Mouse (Mus musculus): ENCODE data around the gene Hyls1. TPM values are rescaled to one million over a fixed set of nuclear protein-coding genes. Genes with fewer than 3 reads are reported as not detected.
"Not testable (repeated sequence)": the region's sequence is repeated elsewhere in the genome, so short reads cannot be mapped to it uniquely, and the experiment has no call there.

Hyls1 gene
- total RNA-seq (2022) = 10 to 100 TPM; 14.8 to 16.2 (median 15.3) TPM

GRCm38 (mm10) chr9:35569571-35570534 is at the start of gene Hyls1, which contains the start of gene Pate2:
Gene Hyls1, minus strand, starts transcription at chr9:35570398.
Gene Pate2, plus strand, starts transcription at chr9:35570284.
- DNase-seq (ENCODE audit: low spot score in 2 of 2) = peak; percentile 91 to 94

- not testable (repeated sequence) for DNase-seq (ENCODE audit: low spot score in 2 of 2)
Observed at GRCm38 (mm10) chr9:35616784-35617183, 46.6 kb upstream of the Hyls1 start.

GRCm38 (mm10) chr9:35614005-35614404 is 43.8 kb upstream of the Hyls1 start:
- DNase-seq (ENCODE audit: low spot score in 2 of 2) = no peak

DNA sequence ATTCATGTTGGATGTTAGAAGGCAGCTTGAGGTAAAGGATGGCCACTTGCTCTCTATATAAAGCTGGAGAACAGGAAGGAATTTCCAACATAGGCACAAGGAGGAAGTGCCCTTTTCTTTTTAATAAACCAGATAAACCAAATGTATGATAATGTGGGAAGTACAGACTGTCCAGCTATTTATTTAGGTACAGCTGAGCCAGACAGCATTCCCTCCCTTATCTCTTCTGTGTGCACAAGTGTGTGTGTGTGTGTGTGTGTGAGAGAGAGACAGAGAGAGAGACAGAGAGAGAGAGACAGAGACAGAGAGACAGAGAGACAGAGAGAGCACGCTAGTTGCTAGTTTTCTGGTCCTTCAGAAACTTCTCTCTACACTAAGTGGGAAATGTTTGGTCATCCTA is 41.6 kb upstream of the Hyls1 start, which contains the start of gene Pate4:
Gene Pate4, minus strand, starts transcription at position 101 of the 400 bp plus-strand sequence.
- no peak for DNase-seq (ENCODE audit: low spot score in 2 of 2)

DNA sequence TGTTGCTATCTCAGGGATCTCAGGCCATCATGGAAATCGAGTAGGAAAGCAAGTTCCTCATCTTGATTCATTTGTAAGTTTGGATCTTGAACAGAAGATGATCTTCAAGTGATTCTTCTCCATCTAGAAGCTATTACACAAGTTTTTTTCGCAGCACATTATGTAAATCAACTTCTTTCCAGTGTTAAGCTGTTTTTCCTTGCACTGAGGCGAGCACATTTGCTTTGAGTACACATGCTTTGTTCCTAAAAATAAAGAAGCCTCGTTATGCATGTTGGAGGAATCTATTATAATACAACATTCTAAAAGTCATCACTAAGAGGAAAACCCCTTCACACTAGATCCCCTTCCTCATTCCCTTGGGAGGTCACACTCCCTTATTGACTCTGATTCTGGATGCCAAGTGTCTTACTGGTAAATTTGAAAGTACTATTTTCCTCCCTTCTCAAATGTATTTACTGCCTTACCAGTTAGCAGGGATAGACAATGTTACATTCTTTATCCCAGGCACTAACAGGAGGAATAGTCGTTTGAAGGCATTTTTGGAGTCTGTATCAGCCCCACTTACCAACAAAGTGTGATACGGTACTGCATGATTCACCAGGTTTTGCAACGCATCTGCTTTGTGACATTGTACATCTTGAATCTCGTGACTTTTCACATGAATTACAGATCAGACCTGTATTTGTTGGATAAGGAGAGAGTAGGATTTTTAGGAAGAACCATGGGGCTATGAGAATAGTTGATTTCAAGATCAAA is 37.6 kb upstream of the Hyls1 start:
- no peak for DNase-seq (ENCODE audit: low spot score in 2 of 2)

DNA sequence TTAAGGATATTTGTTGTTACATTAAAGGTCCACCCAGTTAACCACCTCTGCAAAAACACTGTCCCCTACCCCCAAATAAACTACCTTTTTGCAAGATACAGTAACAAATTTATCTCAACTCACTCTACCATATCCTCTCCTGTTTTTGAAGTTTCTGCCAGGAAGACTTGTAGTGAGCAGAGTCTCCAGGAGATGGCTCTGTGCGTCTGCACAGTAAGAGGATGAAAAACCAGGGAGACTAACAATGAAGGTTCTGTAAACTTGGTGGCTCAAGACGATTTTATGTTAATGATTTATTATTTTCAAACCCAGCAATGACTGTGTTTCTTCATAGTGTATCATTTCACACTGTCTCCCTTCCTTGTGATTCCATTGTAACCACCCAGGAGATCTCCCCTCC is 22.7 kb upstream of the Hyls1 start:
- DNase-seq (ENCODE audit: low spot score in 2 of 2) = no peak

DNA sequence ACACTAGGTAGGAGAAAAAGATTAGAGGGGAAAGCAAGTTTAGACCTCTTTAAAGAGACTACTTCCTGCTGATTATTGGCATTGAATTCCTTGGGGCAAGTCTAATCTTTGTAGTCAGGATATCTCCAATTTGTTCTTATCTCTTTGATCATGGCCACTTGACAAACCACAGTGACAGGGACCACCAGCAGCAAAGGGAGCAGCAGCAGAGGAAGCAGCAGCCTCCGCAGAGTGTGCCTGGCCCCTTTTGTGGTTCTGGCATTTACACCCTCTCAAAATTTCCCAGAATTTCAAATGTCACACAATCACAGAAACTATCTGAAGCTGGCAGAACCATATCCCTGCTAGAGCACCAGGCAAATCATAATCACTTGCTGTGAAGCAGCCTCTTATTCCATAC is 17.5 kb upstream of the Hyls1 start:
- DNase-seq (ENCODE audit: low spot score in 2 of 2) = no peak

- DNase-seq (ENCODE audit: low spot score in 2 of 2) = no peak
Observed at GRCm38 (mm10) chr9:35574416-35574815, 4.2 kb upstream of the Hyls1 start.

DNA sequence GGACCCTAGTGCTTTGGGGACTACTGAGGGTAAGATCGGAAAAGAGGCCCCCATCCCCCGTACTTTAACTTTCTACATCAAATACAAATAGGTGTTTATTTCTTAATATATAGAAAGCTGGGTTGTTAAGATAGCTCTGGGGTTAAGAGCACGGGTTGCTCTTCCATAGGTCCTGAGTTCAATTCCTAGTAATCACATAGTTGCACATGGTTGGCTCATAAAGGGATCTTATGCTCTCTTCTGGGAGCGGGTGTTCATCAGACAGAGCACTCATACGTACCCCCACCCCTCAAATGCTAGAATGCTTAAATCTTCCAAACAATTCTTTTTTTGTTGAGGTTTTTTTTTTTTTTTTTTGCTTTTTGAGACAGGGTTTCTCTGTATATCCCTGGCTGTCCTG is 465 bp upstream of the Hyls1 start:
- no peak for DNase-seq (ENCODE audit: low spot score in 2 of 2)

GRCm38 (mm10) chr9:35567995-35568394 is 2.2 kb downstream of the Hyls1 start:
- no peak for DNase-seq (ENCODE audit: low spot score in 2 of 2)

GRCm38 (mm10) chr9:35564536-35565240 is 5.5 kb downstream of the Hyls1 start:
- DNase-seq (ENCODE audit: low spot score in 2 of 2) = no peak

DNA sequence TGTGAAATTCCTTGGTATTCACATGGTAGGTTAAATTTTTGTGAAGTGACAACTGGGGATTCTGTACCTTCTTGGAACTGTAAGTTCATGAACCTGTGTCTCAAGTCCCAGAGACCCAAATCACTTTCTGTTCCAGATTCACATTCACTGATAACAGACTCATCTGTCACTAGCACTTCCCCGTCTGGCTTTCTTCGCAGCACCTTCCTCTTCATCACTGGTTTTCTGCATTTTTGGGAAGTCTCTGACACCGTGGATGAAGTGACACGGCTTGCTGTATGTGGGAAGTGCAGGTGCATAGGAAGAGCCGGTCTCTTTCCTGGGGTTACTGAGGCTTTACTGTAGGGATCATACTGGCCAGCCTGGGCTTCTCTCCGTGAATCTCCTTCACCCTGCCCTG is 8.6 kb downstream of the Hyls1 start:
- DNase-seq (ENCODE audit: low spot score in 2 of 2) = no peak

DNA sequence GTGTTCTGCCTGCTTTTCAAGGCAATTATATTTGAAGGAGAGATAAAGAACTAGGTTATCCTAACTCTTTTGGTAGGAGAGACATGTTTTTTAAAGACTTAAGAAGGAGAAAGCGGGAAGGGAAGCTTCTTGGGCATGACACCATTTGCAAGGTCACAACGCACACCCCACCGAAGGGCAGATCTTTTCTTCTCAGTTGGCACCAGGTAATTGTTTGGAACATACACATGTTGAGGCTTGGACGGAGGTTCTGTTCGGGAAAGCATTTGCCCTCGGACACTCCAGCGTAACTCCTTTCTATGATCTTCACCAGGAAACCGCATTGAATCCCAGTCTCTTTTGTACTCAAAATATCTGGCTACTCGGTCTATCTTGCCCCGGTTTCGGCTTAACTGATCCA is 9.1 kb downstream of the Hyls1 start:
- no peak for DNase-seq (ENCODE audit: low spot score in 2 of 2)

GRCm38 (mm10) chr9:35559009-35559890 is 10.9 kb downstream of the Hyls1 start:
- peak; percentile 79 to 81 for DNase-seq (ENCODE audit: low spot score in 2 of 2)

DNA sequence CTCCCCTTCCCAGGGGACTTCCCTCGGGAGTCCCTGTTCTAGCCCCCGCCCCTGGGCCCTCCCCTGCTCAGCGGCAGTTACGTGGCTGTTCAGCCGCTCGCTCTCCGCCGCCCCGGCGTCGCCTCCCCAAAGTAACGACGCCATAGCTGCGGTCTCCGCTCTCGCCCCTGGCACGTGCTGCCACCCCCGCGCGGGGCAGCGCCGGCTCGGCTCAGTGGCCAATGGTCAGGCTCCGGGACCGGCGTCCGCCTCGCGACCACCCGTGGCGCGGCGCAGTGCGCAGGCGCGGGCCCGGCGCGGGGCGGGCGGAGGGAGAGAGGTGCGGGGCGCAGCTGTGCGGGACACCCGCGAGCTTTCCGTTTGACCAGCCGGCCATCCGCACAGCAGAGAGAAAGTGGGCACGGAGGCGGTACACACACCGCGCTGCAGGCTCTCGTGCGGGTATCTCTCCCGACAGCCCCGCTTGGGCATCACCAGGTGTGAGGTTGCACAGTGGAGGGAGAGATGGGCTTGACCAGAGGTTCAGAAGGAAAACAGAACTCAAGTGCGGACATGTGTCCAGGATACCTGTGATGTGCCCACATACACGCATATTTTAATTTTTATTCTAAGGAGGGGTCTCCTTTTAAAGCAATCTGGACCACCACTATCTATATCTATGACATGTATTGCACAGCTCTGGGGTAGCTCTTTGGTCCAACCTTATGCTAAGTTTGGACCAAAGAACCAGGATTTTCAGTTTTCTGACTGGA is 11.8 kb downstream of the Hyls1 start, which contains the start of the genes Ddx25 and Pus3:
Gene Ddx25, minus strand, starts transcription at position 272 of the 752 bp plus-strand sequence.
Gene Pus3, plus strand, starts transcription at position 339 of the 752 bp plus-strand sequence.
- DNase-seq (ENCODE audit: low spot score in 2 of 2) = peak; percentile 56 to 69

DNA sequence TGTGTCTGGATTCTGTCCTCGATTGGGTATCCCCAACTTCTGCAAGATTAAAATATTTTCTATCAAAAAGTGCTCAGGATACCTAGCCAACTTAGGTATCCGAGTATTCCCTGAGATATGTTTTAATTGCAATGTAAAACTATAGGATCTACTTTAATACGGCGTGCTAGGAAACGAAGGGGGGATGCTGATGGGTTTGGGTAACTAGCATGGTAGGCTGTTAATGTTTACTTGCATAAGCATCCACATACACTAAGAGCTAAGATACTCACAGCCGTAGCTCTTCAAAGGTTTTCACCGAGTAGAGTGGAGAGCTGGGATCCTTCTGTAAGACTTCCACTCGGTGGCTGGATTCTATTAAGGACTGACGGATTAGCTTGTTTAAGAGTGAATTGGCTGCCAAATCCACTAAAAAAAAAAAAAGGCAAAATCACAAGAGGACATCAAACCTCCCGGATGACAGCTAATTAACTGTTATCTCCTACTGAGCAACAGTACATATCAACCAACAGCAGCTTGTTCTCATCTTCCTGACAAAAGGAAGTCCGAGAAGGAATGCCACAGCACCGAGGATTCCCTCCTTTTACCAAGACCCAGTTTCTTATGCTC is 13.6 kb downstream of the Hyls1 start:
- DNase-seq (ENCODE audit: low spot score in 2 of 2) = no peak

DNA sequence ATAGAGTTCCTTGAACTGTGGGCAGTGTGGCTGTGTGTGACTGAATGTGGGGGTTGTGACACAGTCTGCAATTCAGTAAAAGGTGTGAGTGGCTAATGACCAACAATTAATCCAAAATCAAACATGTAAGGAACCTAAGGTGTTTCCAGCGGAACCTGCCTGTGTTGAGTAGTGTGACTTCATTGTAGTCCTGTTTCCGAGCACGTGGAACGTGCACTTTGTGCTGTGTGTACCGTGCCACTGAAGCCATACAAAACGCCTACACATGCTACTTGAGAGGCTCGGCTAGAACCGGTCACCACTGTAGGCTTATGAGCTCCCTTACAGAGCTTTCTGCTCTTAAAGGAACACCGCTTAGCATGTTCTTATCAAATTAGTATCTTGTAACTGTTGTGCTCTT is 21.7 kb downstream of the Hyls1 start:
- no peak for DNase-seq (ENCODE audit: low spot score in 2 of 2)

DNA sequence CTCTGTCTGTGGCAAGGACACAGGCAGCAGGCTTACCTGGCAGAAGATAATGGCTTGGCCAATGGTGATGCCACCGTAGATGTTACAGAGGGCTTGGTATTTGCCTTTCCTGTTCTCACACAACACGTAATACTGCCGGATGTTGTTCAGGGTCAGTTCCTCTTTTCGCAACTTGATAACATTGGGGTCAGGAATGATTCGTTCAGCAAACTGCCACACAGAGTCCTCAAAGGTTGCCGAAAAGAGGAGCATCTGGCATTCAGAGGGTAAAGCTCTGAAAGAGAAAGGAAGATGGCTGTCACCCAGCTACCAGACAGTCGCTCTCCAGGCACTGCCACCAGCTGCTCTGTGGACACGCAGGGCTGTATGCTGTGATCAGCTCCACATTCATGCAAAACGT is 23.5 kb downstream of the Hyls1 start:
- no peak for DNase-seq (ENCODE audit: low spot score in 2 of 2)

GRCm38 (mm10) chr9:35545704-35546103 is 24.5 kb downstream of the Hyls1 start:
- DNase-seq (ENCODE audit: low spot score in 2 of 2) = no peak

Data from layer of hippocampus, adult 8-10 months (tissue).